In genomic region chr9:88959981-88960380, GRCm38 (mm10) we compare ENCODE assay signal across 19 mouse cellular contexts. TPM values are rescaled to one million over a fixed set of nuclear protein-coding genes. Genes with fewer than 3 reads are reported as not detected.
"Had no signal": no experiment of that assay in that cellular context is flagged by ENCODE, and none has a peak within 500 bp of the region (broad histone marks: within the 10 kb centered on the region; RNA-seq: fewer than 3 reads in every experiment).

No protein-coding gene starts in this region.

RNA-seq across cellular contexts. Expression of gene Bcl2a1a, which starts 3.3 kb away (rescaled TPM):
- total RNA-seq: forebrain, postnatal 0 days; gastrocnemius, adult 18-20 months; gastrocnemius, adult 2 months; gastrocnemius, adult 8-10 months; gastrocnemius, postnatal 25 days; gastrocnemius, postnatal 36 days; gastrocnemius, postnatal 4 days had no signal
- polyA plus RNA-seq: embryonic facial prominence, embryonic 10.5 days; embryonic facial prominence, embryonic 11.5 days; embryonic facial prominence, embryonic 12.5 days; embryonic facial prominence, embryonic 13.5 days; erythroblast, embryonic 14.5 days; forebrain, embryonic 10.5 days; forebrain, embryonic 11.5 days; forebrain, embryonic 12.5 days; forebrain, embryonic 13.5 days; forebrain, embryonic 14.5 days; forebrain, embryonic 15.5 days; forebrain, embryonic 16.5 days; forebrain, postnatal 0 days had no signal
